Mouse (Mus musculus): ENCODE measurements around the gene Soga1.

Soga1 gene

DNA sequence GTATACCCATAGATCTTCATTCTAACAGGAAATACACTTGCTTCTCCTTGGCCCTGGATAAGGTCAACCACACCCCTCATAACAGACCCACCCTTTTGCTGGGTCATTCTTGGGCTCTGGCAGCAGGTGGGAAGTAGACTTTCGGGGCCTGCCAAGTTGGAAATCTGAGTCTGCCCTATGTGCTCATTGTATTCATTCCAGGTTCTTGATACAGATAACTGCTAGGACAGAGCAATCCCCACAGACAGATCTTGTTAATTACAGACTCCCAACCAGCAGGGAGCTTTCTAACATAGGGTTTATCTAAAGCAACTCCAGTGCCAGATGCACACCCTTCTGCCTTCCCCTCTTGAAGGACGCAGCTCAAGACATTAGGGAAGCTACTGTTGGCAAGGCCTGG, 96.2 kb downstream of the Soga1 start:
- no peak for DNase-seq (ENCODE audit: low read depth)

DNA sequence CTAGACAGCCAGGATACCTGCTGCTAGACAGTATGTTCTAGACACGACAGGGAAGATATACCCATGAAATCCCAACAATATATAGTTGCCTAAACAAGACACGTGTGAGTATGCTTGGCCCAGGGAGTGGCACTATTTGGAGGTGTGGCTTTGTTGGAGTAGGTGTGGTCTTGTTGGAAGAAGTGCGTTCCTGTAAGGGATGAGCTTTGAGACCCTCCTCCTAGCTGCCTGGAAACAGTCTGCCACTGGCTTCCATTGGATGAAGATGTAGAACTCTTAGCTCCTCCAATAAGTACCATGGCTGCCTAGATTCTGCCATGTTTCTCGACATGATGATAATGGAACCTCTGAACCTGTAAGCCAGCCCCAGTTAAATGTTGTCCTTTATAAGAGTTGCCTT, 97.8 kb downstream of the Soga1 start:
- no peak for DNase-seq (ENCODE audit: low read depth)

DNA sequence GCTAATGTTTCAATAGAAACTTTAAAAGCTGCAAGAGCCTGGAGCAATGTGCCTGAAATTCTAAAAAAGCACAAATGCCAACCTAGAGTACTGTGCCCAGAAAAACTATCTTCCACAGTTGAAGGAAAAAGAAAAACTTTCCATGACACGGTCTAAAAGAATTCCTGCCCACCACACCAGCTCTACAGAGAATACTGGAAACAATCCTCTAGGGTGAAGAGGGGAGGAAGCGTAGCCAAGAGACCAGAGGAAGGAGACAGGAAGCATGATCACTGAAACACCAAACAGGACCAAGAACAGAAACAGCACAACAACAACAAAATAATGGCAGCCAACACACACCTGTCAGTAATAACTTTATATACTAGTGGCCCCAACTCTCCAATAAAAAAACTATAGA, 99.0 kb downstream of the Soga1 start:
- no peak for DNase-seq (ENCODE audit: low read depth)

DNA sequence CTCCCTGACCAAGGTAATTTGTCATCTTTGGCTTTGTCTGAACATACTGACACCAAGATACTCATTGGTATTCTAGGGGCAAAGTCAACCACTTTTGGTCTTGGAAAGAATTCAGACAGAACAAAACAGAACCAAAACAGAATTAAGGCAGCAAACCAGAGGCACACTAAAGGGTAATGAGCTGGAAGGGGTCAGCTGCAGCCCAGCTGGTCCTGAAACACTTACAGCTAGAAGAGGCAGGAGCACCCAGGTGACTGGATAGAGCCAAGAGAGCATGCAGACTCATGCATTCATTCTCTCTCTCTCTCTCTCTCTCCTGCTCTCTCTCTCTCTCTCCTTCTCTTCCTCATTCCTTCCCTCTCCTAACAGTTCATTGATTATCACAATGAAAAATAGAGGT, 102.3 kb downstream of the Soga1 start:
- DNase-seq (ENCODE audit: low read depth) = no peak

GRCm38 (mm10) chr2:156974967-156975366, 104.1 kb downstream of the Soga1 start:
- no peak for DNase-seq (ENCODE audit: low read depth)

GRCm38 (mm10) chr2:156973316-156974100, 105.5 kb downstream of the Soga1 start:
- no peak for DNase-seq (ENCODE audit: low read depth)

GRCm38 (mm10) chr2:156970253-156970652, 108.8 kb downstream of the Soga1 start:
- no peak for DNase-seq (ENCODE audit: low read depth)

- no peak for DNase-seq (ENCODE audit: low read depth)
Measured at GRCm38 (mm10) chr2:156968501-156968900, 110.6 kb downstream of the Soga1 start.

GRCm38 (mm10) chr2:156967388-156967787, 111.7 kb downstream of the Soga1 start:
- no peak for DNase-seq (ENCODE audit: low read depth)
